Mouse (Mus musculus): ENCODE data around the gene Hao2.

The Hao2 gene

GRCm38 (mm10) chr3:98856892-98857291, 36.1 kb downstream of the Hao2 start:
- DNase-seq (ENCODE audit: low spot score) = no peak

GRCm38 (mm10) chr3:98855160-98855559, 37.9 kb downstream of the Hao2 start:
- DNase-seq (ENCODE audit: low spot score) = no peak

DNA sequence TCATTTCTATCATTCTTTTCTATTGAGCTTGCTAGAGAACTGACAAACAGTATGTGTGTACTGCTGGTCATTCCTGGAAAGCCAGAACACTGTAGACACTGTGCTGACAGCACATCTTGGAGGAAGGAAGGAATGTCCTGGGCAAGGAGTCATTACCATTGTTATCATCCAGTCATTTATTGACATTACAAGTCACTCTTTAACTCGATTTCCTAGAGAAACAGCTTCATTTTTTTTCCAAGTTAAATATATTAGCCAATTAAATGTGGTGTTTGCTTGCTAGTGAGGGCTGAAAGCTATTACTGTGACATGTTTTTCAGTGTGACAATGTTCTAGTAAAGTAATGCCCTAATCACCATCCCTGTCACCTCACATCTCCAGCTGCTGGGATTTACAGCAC, 39.4 kb downstream of the Hao2 start:
- no peak for DNase-seq (ENCODE audit: low spot score)

- DNase-seq (ENCODE audit: low spot score) = no peak
Measured at GRCm38 (mm10) chr3:98853051-98853450, 40.0 kb downstream of the Hao2 start.

- DNase-seq (ENCODE audit: low spot score) = no peak
Measured at GRCm38 (mm10) chr3:98852631-98853030, 40.4 kb downstream of the Hao2 start.

DNA sequence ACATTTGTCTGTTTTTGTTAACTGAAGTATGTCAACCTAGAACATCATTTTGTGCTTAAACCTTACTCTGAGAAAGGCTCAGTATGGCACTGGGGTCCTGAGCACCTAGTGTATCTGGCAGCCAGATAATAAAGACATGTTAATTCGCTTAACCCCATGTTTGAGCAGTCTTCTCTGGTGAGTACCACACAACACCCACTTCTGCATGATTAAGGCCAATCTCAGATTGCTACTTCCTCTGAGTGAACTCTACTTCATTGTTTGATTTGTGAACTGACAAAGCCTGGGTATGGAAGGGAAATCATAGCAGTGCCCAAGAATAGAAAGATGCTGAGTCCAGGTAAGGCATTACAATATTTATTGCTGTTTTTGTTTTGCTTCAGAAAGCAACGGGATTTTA, 41.2 kb downstream of the Hao2 start:
- no peak for DNase-seq (ENCODE audit: low spot score)

- DNase-seq (ENCODE audit: low spot score) = no peak
Measured at GRCm38 (mm10) chr3:98850262-98850661, 42.8 kb downstream of the Hao2 start.

DNA sequence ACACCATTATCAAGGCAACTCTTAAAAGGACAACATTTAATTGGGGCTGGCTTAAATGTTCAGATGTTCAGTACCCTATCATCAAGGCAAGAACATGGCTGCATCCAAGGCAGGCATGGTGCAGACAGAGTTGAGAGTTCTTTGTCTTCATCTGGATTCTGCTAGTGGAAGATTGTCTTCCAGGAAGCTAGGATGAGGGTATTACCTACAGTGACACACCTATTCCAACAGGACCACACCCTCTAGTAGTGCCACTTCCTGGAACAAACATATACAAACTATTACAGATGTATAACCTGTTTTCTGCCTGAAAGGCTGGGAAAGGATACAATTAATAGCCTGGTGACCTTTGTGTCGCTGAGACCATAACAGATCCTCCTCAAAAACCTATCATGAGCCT, 44.1 kb downstream of the Hao2 start:
- no peak for DNase-seq (ENCODE audit: low spot score)
